Mouse (Mus musculus) spleen, adult 2 months (tissue): ENCODE data around the gene Cygb.

Experiments used
- CTCF ChIP-seq: fragments of 200-500 bp; IDR thresholded peaks from 2 replicates; pipeline ENCODE4 v1.5.1; 2011; ENCODE audit warnings: mild to moderate bottlenecking, inconsistent platforms; ENCODE audit not compliant: insufficient read depth, insufficient read length, insufficient replicate concordance; ENCODE audit errors: extremely low read depth
- POLR2A ChIP-seq: fragments of 200-500 bp; IDR thresholded peaks from 2 replicates; pipeline ENCODE4 v1.6.1; 2011; ENCODE audit warnings: low read depth, low read length, inconsistent platforms

GRCm38 (mm10) chr11:116674616-116675379 lies 20.7 kb upstream of the Cygb start:
- TF ChIP-seq POLR2A (no peak), CTCF (no peak)
